Mouse (Mus musculus): Measurements from ENCODE around the gene Nus1. TPM values are rescaled to one million over a fixed set of nuclear protein-coding genes. Genes with fewer than 3 reads are reported as not detected.

Nus1 gene
- polyA plus RNA-seq, 1 experiment from 2014 or later, result 6.6 TPM

DNA sequence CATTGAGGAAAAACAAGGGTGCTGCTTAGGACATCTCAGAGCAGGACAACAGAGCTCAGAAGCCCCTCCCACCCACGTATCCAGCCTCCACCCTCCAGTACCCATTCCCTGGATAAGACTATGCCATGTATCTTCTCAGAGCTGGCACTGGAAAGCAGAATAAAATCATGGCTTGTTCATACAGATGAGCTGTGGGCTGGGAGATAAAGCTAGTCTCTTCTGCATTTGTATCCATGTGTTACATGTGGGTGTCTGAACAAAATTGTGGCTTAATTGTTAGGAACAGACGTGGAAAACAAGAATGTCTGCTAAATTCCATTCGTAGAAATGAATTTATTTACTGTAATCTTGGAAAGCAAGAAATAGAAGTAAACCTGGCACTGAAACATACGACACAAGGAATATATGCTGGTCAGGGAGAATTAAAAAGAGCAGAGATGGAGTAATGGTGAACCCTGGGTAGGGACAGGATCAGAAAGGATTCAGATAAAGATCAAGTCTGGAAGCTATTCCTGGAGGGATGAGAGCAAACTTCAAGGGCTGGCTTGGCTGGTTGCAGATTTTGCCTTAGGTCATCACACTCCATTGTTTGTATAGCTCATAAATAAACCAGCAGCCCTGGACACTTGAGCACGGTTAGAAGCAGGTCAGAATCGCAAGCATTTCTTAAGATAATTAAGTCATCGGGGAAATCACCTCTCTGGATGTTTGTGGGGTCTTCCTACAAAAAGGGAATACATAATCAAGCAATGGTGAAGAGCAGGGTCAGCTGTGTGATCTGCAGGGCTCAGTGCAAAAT, 46.8 kb downstream of the Nus1 start:
- no peak for ATAC-seq (ENCODE audit: low read depth)

DNA sequence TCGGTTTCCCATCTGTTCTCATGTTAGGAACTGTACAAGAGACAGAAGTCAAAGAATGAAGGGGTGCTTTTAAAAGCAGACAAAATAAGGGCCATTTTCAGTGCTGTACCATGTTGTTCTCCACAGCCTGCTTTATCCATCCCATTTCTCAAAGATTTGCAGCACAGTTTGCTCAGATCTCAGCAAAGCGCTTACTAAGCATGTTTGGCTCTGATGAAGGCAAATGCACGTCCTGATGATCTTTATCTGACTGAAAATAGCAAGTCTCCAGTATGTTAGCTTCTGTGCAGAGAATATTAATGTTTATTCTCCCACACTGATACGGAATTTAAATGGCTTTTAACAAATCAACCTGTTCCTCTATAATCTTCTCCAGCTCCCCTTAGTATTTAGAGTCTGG, 54.2 kb downstream of the Nus1 start:
- H3K27me3 ChIP-seq, result no peaks in the 10 kb centered on the region
- H3K4me3 ChIP-seq (replicated peaks), result no peak overlapping the region
- no peak overlapping the region for H3K9ac ChIP-seq
- WGBS (ENCODE audit: insufficient replicate concordance), result 49% methylated on average over 4 of the region's 4 CpGs
- H3K4me2 ChIP-seq, result no peak overlapping the region
- DNase-seq (no peak), ATAC-seq (ENCODE audit: low read depth) (no peak)
- H3K4me1 ChIP-seq (replicated peaks), result no peaks in the 10 kb centered on the region
- H3K27ac ChIP-seq, result no peak overlapping the region
- H3K9me3 ChIP-seq (replicated peaks), result no peaks in the 10 kb centered on the region
- no peaks in the 10 kb centered on the region for H3K36me3 ChIP-seq

More for the DNA sequence above, 46.8 kb downstream of the Nus1 start:
- 51% methylated on average over 7 of the region's 7 CpGs for WGBS (ENCODE audit: insufficient replicate concordance)
- no peaks in the 10 kb centered on the region for H3K9me3 ChIP-seq (replicated peaks)
- no peak overlapping the region for H3K4me3 ChIP-seq (replicated peaks)
- H3K27me3 ChIP-seq, result no peaks in the 10 kb centered on the region
- DNase-seq, result no peak
- H3K4me2 ChIP-seq, result no peak overlapping the region
- no peaks in the 10 kb centered on the region for H3K4me1 ChIP-seq (replicated peaks)
- H3K36me3 ChIP-seq, result no peaks in the 10 kb centered on the region
- H3K27ac ChIP-seq, result no peak overlapping the region
- H3K9ac ChIP-seq, result no peak overlapping the region

Other genes starting within 250 kb of the Nus1 start
- 0.03 and 0.05 TPM in 2 replicates for gene Ros1, start 222.3 kb upstream of the Nus1 start, polyA plus RNA-seq (2015; fragmentation: Nextera tagmentation; extraction: Ambion mirVana)
- 4.8 and 5.7 TPM in 2 replicates for gene Dcbld1, start 183.9 kb upstream of the Nus1 start, polyA plus RNA-seq (2015; fragmentation: Nextera tagmentation; extraction: Ambion mirVana)
- gene Gm26741, start 58.8 kb upstream of the Nus1 start, polyA plus RNA-seq (2015; fragmentation: Nextera tagmentation; extraction: Ambion mirVana), result not detected in 2 replicates
- gene Gopc, start 35.4 kb upstream of the Nus1 start, polyA plus RNA-seq (2015; fragmentation: Nextera tagmentation; extraction: Ambion mirVana), result 4.5 and 6.0 TPM in 2 replicates
- 1.1 TPM in 1 of 2 replicates, not detected in the other for gene Nepn, start 28.6 kb upstream of the Nus1 start, polyA plus RNA-seq (2015; fragmentation: Nextera tagmentation; extraction: Ambion mirVana)

Data from liver, embryonic 13.5 days (tissue).